Mouse (Mus musculus) hindbrain, postnatal 0 days (tissue): ENCODE results near the gene Trem3. TPM values are rescaled to one million over a fixed set of nuclear protein-coding genes. Genes with fewer than 3 reads are reported as not detected.

Source experiments
- ATAC-seq: fragments of 200-750 bp; cut with Nextera tagmentation; 2 replicates; pipeline ENCODE4 v1.8.0; 2017; ENCODE audit warnings: mild to moderate bottlenecking, moderate TSS enrichment, moderate library complexity
- DNase-seq: peaks from one replicate; pipeline ENCODE4 v3.0.0-alpha.2; 2015; ENCODE audit warnings: low spot score
- H3K27ac ChIP-seq: fragments of 300-500 bp; sonication (generic); 2 replicates; pipeline ENCODE4 v1.5.1; 2014; ENCODE audit warnings: mild to moderate bottlenecking
- H3K27me3 ChIP-seq: fragments of 300-500 bp; sonication (generic); 2 replicates; pipeline ENCODE4 v1.6.1; 2014; ENCODE audit warnings: low read length, mixed read lengths; ENCODE audit not compliant: insufficient read depth
- H3K36me3 ChIP-seq: fragments of 300-500 bp; sonication (generic); 2 replicates; pipeline ENCODE4 v1.6.1; 2014; ENCODE audit warnings: low read length, mixed read lengths; ENCODE audit not compliant: insufficient read depth
- H3K4me1 ChIP-seq: fragments of 300-500 bp; sonication (generic); 2 replicates; pipeline ENCODE4 v1.6.1; 2014; ENCODE audit warnings: antibody characterized with exemption, low read length, mixed read lengths; ENCODE audit not compliant: insufficient read depth
- H3K4me2 ChIP-seq: fragments of 300-500 bp; sonication (generic); 2 replicates; pipeline ENCODE4 v1.6.1; 2014; ENCODE audit warnings: low read depth, mild to moderate bottlenecking, low read length, moderate library complexity, mixed read lengths
- H3K4me3 ChIP-seq: fragments of 300-500 bp; sonication (generic); 2 replicates; pipeline ENCODE4 v1.5.1; 2014; ENCODE audit warnings: low read length
- H3K9ac ChIP-seq: fragments of 300-500 bp; sonication (generic); replicated peaks from 2 replicates; pipeline ENCODE4 v1.6.1; 2014; ENCODE audit warnings: mild to moderate bottlenecking, low read length, moderate library complexity, mixed read lengths
- H3K9me3 ChIP-seq: fragments of 300-500 bp; sonication (generic); 2 replicates; pipeline ENCODE4 v1.6.1; 2016; ENCODE audit warnings: low read length, mixed read lengths
- CTCF ChIP-seq: IDR thresholded peaks from 2 replicates; pipeline ENCODE4 v1.5.1; 2016; ENCODE audit warnings: antibody characterized with exemption, control low read depth, low read depth
- WGBS: fragments of 180-500 bp; shearing (Covaris S2); extraction: QIAGEN DNeasy Blood & Tissue Kit; methylation state at CpG from one replicate; pipeline ENCODE4 v1.1.7; 2014; 5-methylcytosine and 5-hydroxymethylcytosine counted together
- polyA plus RNA-seq: library from polyadenylated mRNA; unstranded; fragments of >200 nt; fragmentation: Nextera tagmentation; extraction: Ambion mirVana; gene quantifications from 2 replicates; pipeline ENCODE4 v1.2.1, GENCODE M21; 2015
- total RNA-seq: library from RNA; depleted of rRNA; stranded (reverse); fragments of >200 nt; gene quantifications from 2 replicates; pipeline ENCODE4 v1.2.3, GENCODE M21; 2014; rRNA removed

Gene Trem3
- total and polyA plus RNA-seq, 2 experiments from 2014 or later = not detected

GRCm38 (mm10) chr17:48293500-48294194, 46.1 kb downstream of the Trem3 start:
- no peak overlapping the region for H3K4me2 ChIP-seq
- no peak for TF ChIP-seq CTCF
- WGBS = 87% methylated on average over 5 of the region's 5 CpGs
- DNase-seq (no peak), ATAC-seq (no peak)
- H3K9ac ChIP-seq = no peak overlapping the region
- H3K36me3 ChIP-seq = no peaks in the 10 kb centered on the region
- H3K27ac ChIP-seq = no peak overlapping the region
- no peaks in the 10 kb centered on the region for H3K4me1 ChIP-seq
- H3K9me3 ChIP-seq = no peaks in the 10 kb centered on the region
- no peaks in the 10 kb centered on the region for H3K27me3 ChIP-seq
- H3K4me3 ChIP-seq = no peak overlapping the region

GRCm38 (mm10) chr17:48299203-48299602, 51.6 kb downstream of the Trem3 start, which contains the start of gene Treml2:
Gene Treml2, plus strand, starts transcription at chr17:48299498.
- Histone ChIP-seq H3K27me3 (no peaks in the 10 kb centered on the region), H3K9ac (no peak within 1 kb of the TSS), H3K9me3 (no peaks in the 10 kb centered on the region), H3K4me2 (no peak within 1 kb of the TSS), H3K27ac (no peak within 1 kb of the TSS), H3K4me1 (no peaks in the 10 kb centered on the region), H3K4me3 (no peak within 1 kb of the TSS), H3K36me3 (no peaks in the 10 kb centered on the region)
- no peak for TF ChIP-seq CTCF
- DNase-seq (no peak), ATAC-seq (no peak)
- WGBS = 46% methylated on average over 3 of the region's 4 CpGs

GRCm38 (mm10) chr17:48299756-48300155, 52.2 kb downstream of the Trem3 start:
- Histone ChIP-seq H3K4me2 (no peak overlapping the region), H3K36me3 (no peaks in the 10 kb centered on the region), H3K4me3 (no peak overlapping the region), H3K27me3 (no peaks in the 10 kb centered on the region), H3K4me1 (no peaks in the 10 kb centered on the region), H3K9me3 (no peaks in the 10 kb centered on the region), H3K9ac (no peak overlapping the region), H3K27ac (no peak overlapping the region)
- no peak for ATAC-seq
- 57% methylated on average over 6 of the region's 7 CpGs for WGBS
- no peak for DNase-seq
- TF ChIP-seq CTCF = no peak

GRCm38 (mm10) chr17:48300199-48300598, 52.6 kb downstream of the Trem3 start:
- ATAC-seq (no peak), DNase-seq (no peak)
- H3K9ac ChIP-seq = no peak overlapping the region
- no peaks in the 10 kb centered on the region for H3K9me3 ChIP-seq
- H3K4me3 ChIP-seq = no peak overlapping the region
- WGBS = 70% methylated on average over 7 of the region's 7 CpGs
- H3K27me3 ChIP-seq = no peaks in the 10 kb centered on the region
- no peaks in the 10 kb centered on the region for H3K4me1 ChIP-seq
- no peak for TF ChIP-seq CTCF
- no peaks in the 10 kb centered on the region for H3K36me3 ChIP-seq
- H3K27ac ChIP-seq = no peak overlapping the region
- H3K4me2 ChIP-seq = no peak overlapping the region

- TF ChIP-seq CTCF = no peak
- Histone ChIP-seq H3K4me1 (no peaks in the 10 kb centered on the region), H3K27me3 (no peaks in the 10 kb centered on the region), H3K9ac (no peak overlapping the region), H3K9me3 (no peaks in the 10 kb centered on the region), H3K27ac (no peak overlapping the region), H3K36me3 (no peaks in the 10 kb centered on the region), H3K4me3 (no peak overlapping the region), H3K4me2 (no peak overlapping the region)
- DNase-seq (no peak), ATAC-seq (no peak)
- 81% methylated on average over 9 of the region's 9 CpGs for WGBS
These were observed 53.3 kb downstream of the Trem3 start for GRCm38 (mm10) chr17:48300861-48301260.

- H3K9me3 ChIP-seq = no peaks in the 10 kb centered on the region
- H3K9ac ChIP-seq = no peak overlapping the region
- H3K4me1 ChIP-seq = no peaks in the 10 kb centered on the region
- no peak for DNase-seq
- no peak for ATAC-seq
- no peak overlapping the region for H3K27ac ChIP-seq
- no peaks in the 10 kb centered on the region for H3K36me3 ChIP-seq
- no peaks in the 10 kb centered on the region for H3K27me3 ChIP-seq
- whole genome bisulfite sequencing = 89% methylated on average over 5 of the region's 5 CpGs
- no peak overlapping the region for H3K4me2 ChIP-seq
- TF ChIP-seq CTCF = no peak
- no peak overlapping the region for H3K4me3 ChIP-seq
These were observed 54.2 kb downstream of the Trem3 start for GRCm38 (mm10) chr17:48301792-48302191.

Other genes starting within 250 kb of the Trem3 start
- not detected in 2 replicates for gene 1700122O11Rik, start 209.5 kb upstream of the Trem3 start, total RNA-seq
- not detected in 2 replicates for gene 1700122O11Rik, start 209.5 kb upstream of the Trem3 start, polyA plus RNA-seq
- gene 1700067P10Rik, start 158.5 kb upstream of the Trem3 start, total RNA-seq = not detected in 2 replicates
- 0.16 TPM in 1 of 2 replicates, not detected in the other for gene 1700067P10Rik, start 158.5 kb upstream of the Trem3 start, polyA plus RNA-seq
- gene 9830107B12Rik, start 101.5 kb upstream of the Trem3 start, total RNA-seq = not detected in 2 replicates
- not detected in 2 replicates for gene 9830107B12Rik, start 101.5 kb upstream of the Trem3 start, polyA plus RNA-seq
- not detected in 2 replicates for gene A530064D06Rik, start 80.5 kb upstream of the Trem3 start, total RNA-seq
- not detected in 2 replicates for gene A530064D06Rik, start 80.5 kb upstream of the Trem3 start, polyA plus RNA-seq
- not detected in 2 replicates for gene Trem1, start 15.0 kb upstream of the Trem3 start, total RNA-seq
- 0.09 TPM in 1 of 2 replicates, not detected in the other for gene Trem1, start 15.0 kb upstream of the Trem3 start, polyA plus RNA-seq
- gene Treml4, start 16.5 kb downstream of the Trem3 start, total RNA-seq = not detected in 2 replicates
- gene Treml4, start 16.5 kb downstream of the Trem3 start, polyA plus RNA-seq = 0.19 and 0.66 TPM in 2 replicates
- 0.11 and 1.8 TPM in 2 replicates for gene Treml2, start 51.7 kb downstream of the Trem3 start, total RNA-seq
- 0.08 and 0.09 TPM in 2 replicates for gene Treml2, start 51.7 kb downstream of the Trem3 start, polyA plus RNA-seq
- 0.05 TPM in 1 of 2 replicates, not detected in the other for gene B430306N03Rik, start 68.4 kb downstream of the Trem3 start, total RNA-seq
- gene B430306N03Rik, start 68.4 kb downstream of the Trem3 start, polyA plus RNA-seq = not detected in 2 replicates
- gene Trem2, start 98.6 kb downstream of the Trem3 start, total RNA-seq = 14.5 and 18.0 TPM in 2 replicates
- 9.0 and 9.4 TPM in 2 replicates for gene Trem2, start 98.6 kb downstream of the Trem3 start, polyA plus RNA-seq
- gene Treml1, start 112.1 kb downstream of the Trem3 start, total RNA-seq = 1.6 TPM in 1 of 2 replicates, not detected in the other
- gene Treml1, start 112.1 kb downstream of the Trem3 start, polyA plus RNA-seq = not detected in 2 replicates
- 29.0 and 39.7 TPM in 2 replicates for gene Nfya, start 162.1 kb downstream of the Trem3 start, total RNA-seq
- 3.5 and 5.0 TPM in 2 replicates for gene Nfya, start 162.1 kb downstream of the Trem3 start, polyA plus RNA-seq
- gene Oard1, start 162.2 kb downstream of the Trem3 start, total RNA-seq = 9.9 and 10.2 TPM in 2 replicates
- gene Oard1, start 162.2 kb downstream of the Trem3 start, polyA plus RNA-seq = 34.4 and 36.7 TPM in 2 replicates
- gene Apobec2, start 185.2 kb downstream of the Trem3 start, total RNA-seq = 0.78 and 1.2 TPM in 2 replicates
- 1.1 and 1.2 TPM in 2 replicates for gene Apobec2, start 185.2 kb downstream of the Trem3 start, polyA plus RNA-seq
- 0.22 and 2.0 TPM in 2 replicates for gene Tspo2, start 203.7 kb downstream of the Trem3 start, total RNA-seq
- 0.58 and 0.90 TPM in 2 replicates for gene Tspo2, start 203.7 kb downstream of the Trem3 start, polyA plus RNA-seq
- 0.26 TPM in 1 of 2 replicates, not detected in the other for gene Unc5cl, start 207.1 kb downstream of the Trem3 start, total RNA-seq
- 0.13 and 0.32 TPM in 2 replicates for gene Unc5cl, start 207.1 kb downstream of the Trem3 start, polyA plus RNA-seq